Mouse (Mus musculus): ENCODE results near the gene Clybl. TPM values are rescaled to one million over a fixed set of nuclear protein-coding genes. Genes with fewer than 3 reads are reported as not detected.
A peak's percentile ranks its signal among the peaks of the same experiment; 100 is the strongest.

The Clybl gene
- polyA plus RNA-seq, 1 experiment from 2014 or later = 18.9 TPM

- DNase-seq (ENCODE audit: low spot score) (no peak), ATAC-seq (no peak)
- Histone ChIP-seq H3K27ac (ENCODE audit: low read depth, low read length) (no peak overlapping the region), H3K9me3 (replicated peaks; ENCODE audit: control insufficient read depth, low read length) (no peaks in the 10 kb centered on the region), H3K9ac (ENCODE audit: low read length) (no peak overlapping the region), H3K4me1 (ENCODE audit: control insufficient read depth, insufficient read depth, low read length) (peaks cover 11% of the 10 kb centered on the region), H3K27me3 (replicated peaks; ENCODE audit: control insufficient read depth, insufficient read depth, low read length) (no peaks in the 10 kb centered on the region; the same call in 1 of the 2 replicates), H3K4me2 (ENCODE audit: low read length) (no peak overlapping the region), H3K4me3 (ENCODE audit: low read depth, low read length) (no peak overlapping the region), H3K36me3 (ENCODE audit: control insufficient read depth, insufficient read depth, low read length) (no peaks in the 10 kb centered on the region)
- WGBS = 87% methylated on average over 13 of the region's 13 CpGs
Measured at GRCm38 (mm10) chr14:122389684-122390370, 208.3 kb downstream of the Clybl start.

GRCm38 (mm10) chr14:122390935-122391334 is 209.4 kb downstream of the Clybl start:
- 66% methylated on average over 4 of the region's 4 CpGs for WGBS
- H3K36me3 ChIP-seq (ENCODE audit: control insufficient read depth, insufficient read depth, low read length) = no peaks in the 10 kb centered on the region
- H3K9me3 ChIP-seq (replicated peaks; ENCODE audit: control insufficient read depth, low read length) = no peaks in the 10 kb centered on the region
- no peak overlapping the region for H3K27ac ChIP-seq (ENCODE audit: low read depth, low read length)
- ATAC-seq = no peak
- H3K4me3 ChIP-seq (ENCODE audit: low read depth, low read length) = no peak overlapping the region
- peaks cover 7% of the 10 kb centered on the region for H3K4me1 ChIP-seq (ENCODE audit: control insufficient read depth, insufficient read depth, low read length)
- H3K27me3 ChIP-seq (replicated peaks; ENCODE audit: control insufficient read depth, insufficient read depth, low read length) = no peaks in the 10 kb centered on the region; the same call in 1 of the 2 replicates
- H3K4me2 ChIP-seq (ENCODE audit: low read length) = no peak overlapping the region
- H3K9ac ChIP-seq (ENCODE audit: low read length) = no peak overlapping the region
- DNase-seq (ENCODE audit: low spot score) = no peak

DNA sequence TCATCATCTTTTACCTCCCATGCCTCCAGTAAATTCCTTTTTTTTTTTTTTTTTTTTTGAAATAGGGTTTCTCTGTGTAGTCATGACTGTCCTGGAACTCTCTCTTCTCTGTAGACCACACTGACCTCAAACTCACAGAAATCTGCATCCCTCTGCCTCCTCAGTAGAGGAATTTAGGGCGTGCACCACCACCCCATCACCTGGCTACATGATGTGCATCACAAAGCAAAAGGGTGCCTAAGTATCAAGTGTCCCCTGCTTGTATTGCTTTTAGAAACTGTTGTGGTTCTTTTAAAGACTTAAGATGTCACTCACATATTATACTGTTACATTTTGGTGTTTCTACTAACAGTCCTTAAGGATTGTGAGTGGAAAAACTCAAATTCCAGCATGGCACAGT is 211.6 kb downstream of the Clybl start:
- H3K4me3 ChIP-seq (ENCODE audit: low read depth, low read length) = no peak overlapping the region
- H3K36me3 ChIP-seq (ENCODE audit: control insufficient read depth, insufficient read depth, low read length) = no peaks in the 10 kb centered on the region
- DNase-seq (ENCODE audit: low spot score) (no peak), ATAC-seq (no peak)
- H3K4me1 ChIP-seq (ENCODE audit: control insufficient read depth, insufficient read depth, low read length) = peaks cover 7% of the 10 kb centered on the region
- H3K4me2 ChIP-seq (ENCODE audit: low read length) = no peak overlapping the region
- no peak overlapping the region for H3K27ac ChIP-seq (ENCODE audit: low read depth, low read length)
- no peaks in the 10 kb centered on the region for H3K9me3 ChIP-seq (replicated peaks; ENCODE audit: control insufficient read depth, low read length)
- H3K9ac ChIP-seq (ENCODE audit: low read length) = no peak overlapping the region
- 94% methylated on average over 1 of the region's 1 CpGs for WGBS
- no peaks in the 10 kb centered on the region; the same call in 1 of the 2 replicates for H3K27me3 ChIP-seq (replicated peaks; ENCODE audit: control insufficient read depth, insufficient read depth, low read length)

DNA sequence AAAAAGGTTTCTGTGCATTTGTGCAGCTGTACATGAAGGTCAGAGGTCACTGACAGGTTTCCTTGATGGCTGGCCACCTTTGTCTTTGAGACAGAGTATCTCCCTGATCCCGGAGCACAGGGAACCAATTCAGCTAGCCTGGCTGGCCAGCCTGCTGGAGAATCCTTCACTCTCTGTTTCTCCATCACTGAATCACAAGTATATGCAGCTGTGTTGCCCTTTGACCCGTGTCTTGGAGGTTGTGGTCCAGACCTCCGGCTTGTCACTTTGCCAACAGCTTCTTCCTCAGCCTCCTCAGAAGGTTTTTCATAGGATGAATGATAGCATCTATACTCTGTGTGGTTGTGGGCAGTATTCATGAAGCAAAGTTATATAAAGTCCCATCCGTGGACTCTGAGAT is 217.2 kb downstream of the Clybl start:
- no peaks in the 10 kb centered on the region for H3K36me3 ChIP-seq (ENCODE audit: control insufficient read depth, insufficient read depth, low read length)
- no peak overlapping the region for H3K27ac ChIP-seq (ENCODE audit: low read depth, low read length)
- no peak overlapping the region for H3K4me3 ChIP-seq (ENCODE audit: low read depth, low read length)
- no peak for ATAC-seq
- H3K4me1 ChIP-seq (ENCODE audit: control insufficient read depth, insufficient read depth, low read length) = peaks cover 9% of the 10 kb centered on the region; the same call in 1 of the 2 replicates
- no peak for DNase-seq (ENCODE audit: low spot score)
- no peaks in the 10 kb centered on the region for H3K9me3 ChIP-seq (replicated peaks; ENCODE audit: control insufficient read depth, low read length)
- no peak overlapping the region for H3K9ac ChIP-seq (ENCODE audit: low read length)
- WGBS = 79% methylated on average over 4 of the region's 4 CpGs
- H3K27me3 ChIP-seq (replicated peaks; ENCODE audit: control insufficient read depth, insufficient read depth, low read length) = 0 out of 2 replicates have a peak, but pooled peaks cover 4% of the 10 kb centered on the region
- no peak overlapping the region for H3K4me2 ChIP-seq (ENCODE audit: low read length)

DNA sequence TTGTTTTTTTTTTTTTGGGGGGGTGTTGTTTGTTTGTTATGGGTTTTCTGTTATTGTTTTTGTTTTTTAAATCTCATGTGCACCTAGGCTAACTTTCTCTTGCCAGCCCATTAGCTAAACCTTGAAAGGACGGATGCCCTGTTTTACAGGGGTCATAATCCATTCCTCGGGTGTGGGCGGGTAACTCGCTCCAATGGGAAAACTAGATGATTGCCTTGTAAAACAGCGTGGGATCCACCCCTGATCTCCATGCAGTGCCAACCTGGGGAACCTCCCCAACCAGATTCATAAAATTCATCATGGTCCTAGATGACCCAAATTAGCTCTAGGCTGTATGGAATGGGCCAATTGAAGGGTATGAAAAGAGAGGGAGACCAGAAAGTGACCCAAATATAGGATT is 218.4 kb downstream of the Clybl start:
- DNase-seq (ENCODE audit: low spot score) (no peak), ATAC-seq (no peak)
- Histone ChIP-seq H3K4me2 (ENCODE audit: low read length) (no peak overlapping the region), H3K9ac (ENCODE audit: low read length) (no peak overlapping the region), H3K27ac (ENCODE audit: low read depth, low read length) (no peak overlapping the region), H3K4me1 (ENCODE audit: control insufficient read depth, insufficient read depth, low read length) (peaks cover 9% of the 10 kb centered on the region; the same call in 1 of the 2 replicates), H3K9me3 (replicated peaks; ENCODE audit: control insufficient read depth, low read length) (no peaks in the 10 kb centered on the region), H3K27me3 (replicated peaks; ENCODE audit: control insufficient read depth, insufficient read depth, low read length) (0 out of 2 replicates have a peak, but pooled peaks cover 6% of the 10 kb centered on the region), H3K36me3 (ENCODE audit: control insufficient read depth, insufficient read depth, low read length) (no peaks in the 10 kb centered on the region), H3K4me3 (ENCODE audit: low read depth, low read length) (no peak overlapping the region)
- WGBS = 88% methylated on average over 5 of the region's 5 CpGs

DNA sequence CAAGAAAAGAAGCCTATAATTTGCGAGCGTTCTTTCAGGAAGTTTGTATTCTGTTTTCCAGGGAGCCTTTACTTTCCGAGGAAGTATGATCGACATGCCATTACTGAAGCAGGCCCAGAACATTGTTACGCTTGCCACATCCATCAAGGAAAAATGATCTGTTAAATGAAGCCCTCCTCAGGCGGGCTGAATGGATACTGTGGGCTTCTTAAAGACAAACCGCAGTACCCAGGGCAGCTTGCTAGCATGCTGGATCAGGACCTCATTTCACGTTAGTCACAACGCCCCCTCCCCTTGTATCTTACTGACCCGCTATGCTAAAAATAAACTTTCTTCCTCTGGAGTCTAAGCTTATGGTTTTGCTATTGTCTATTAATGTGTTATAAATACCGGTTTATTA is 220.4 kb downstream of the Clybl start:
- H3K9ac ChIP-seq (ENCODE audit: low read length) = no peak overlapping the region
- WGBS = 47% methylated on average over 11 of the region's 11 CpGs
- H3K27ac ChIP-seq (ENCODE audit: low read depth, low read length) = no peak overlapping the region
- 0 out of 2 replicates have a peak, but pooled peaks cover 6% of the 10 kb centered on the region for H3K27me3 ChIP-seq (replicated peaks; ENCODE audit: control insufficient read depth, insufficient read depth, low read length)
- no peak for DNase-seq (ENCODE audit: low spot score)
- H3K4me3 ChIP-seq (ENCODE audit: low read depth, low read length) = no peak overlapping the region
- no peaks in the 10 kb centered on the region for H3K36me3 ChIP-seq (ENCODE audit: control insufficient read depth, insufficient read depth, low read length)
- H3K4me2 ChIP-seq (ENCODE audit: low read length) = no peak overlapping the region
- ATAC-seq = no peak
- peaks cover 14% of the 10 kb centered on the region; the same call in 1 of the 2 replicates for H3K4me1 ChIP-seq (ENCODE audit: control insufficient read depth, insufficient read depth, low read length)
- no peaks in the 10 kb centered on the region for H3K9me3 ChIP-seq (replicated peaks; ENCODE audit: control insufficient read depth, low read length)

DNA sequence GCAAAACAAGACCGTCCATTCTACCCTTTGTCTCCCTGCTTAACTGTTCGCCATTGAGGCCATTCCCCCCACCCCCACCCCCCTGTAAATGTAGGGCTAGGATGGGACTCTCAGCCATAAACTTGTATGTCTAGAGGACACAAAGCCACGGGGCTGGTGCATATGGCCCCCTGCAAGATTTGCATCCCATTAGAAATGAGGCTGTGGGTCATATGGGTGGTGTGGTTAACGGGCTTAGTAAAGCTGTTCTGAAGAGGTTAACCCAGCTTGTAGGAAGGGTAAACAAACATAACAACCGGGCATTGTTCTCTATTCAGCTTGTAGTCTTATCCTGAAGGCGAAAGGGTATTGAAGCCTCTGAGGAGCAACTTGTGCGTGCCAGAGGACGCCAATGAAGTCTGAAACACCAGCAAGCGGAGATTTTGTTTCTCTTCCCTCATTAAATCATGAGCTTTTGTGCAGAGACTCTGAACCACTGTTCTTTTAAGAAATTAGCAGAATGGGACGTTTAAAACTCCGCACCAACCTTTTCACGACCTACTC is 221.3 kb downstream of the Clybl start:
- no peaks in the 10 kb centered on the region for H3K36me3 ChIP-seq (ENCODE audit: control insufficient read depth, insufficient read depth, low read length)
- H3K9ac ChIP-seq (ENCODE audit: low read length) = no peak overlapping the region
- H3K4me2 ChIP-seq (ENCODE audit: low read length) = peak overlapping the region; percentile 2; the same call in 1 of the 2 replicates
- WGBS = 7% methylated on average over 12 of the region's 12 CpGs
- H3K9me3 ChIP-seq (replicated peaks; ENCODE audit: control insufficient read depth, low read length) = no peaks in the 10 kb centered on the region
- H3K27ac ChIP-seq (ENCODE audit: low read depth, low read length) = no peak overlapping the region
- DNase-seq (ENCODE audit: low spot score) (peak; percentile 54), ATAC-seq (peak; percentile 38; the same call in 1 of the 2 replicates)
- H3K27me3 ChIP-seq (replicated peaks; ENCODE audit: control insufficient read depth, insufficient read depth, low read length) = peaks cover 8% of the 10 kb centered on the region; the same call in 1 of the 2 replicates
- peaks cover 15% of the 10 kb centered on the region; the same call in 1 of the 2 replicates for H3K4me1 ChIP-seq (ENCODE audit: control insufficient read depth, insufficient read depth, low read length)
- H3K4me3 ChIP-seq (ENCODE audit: low read depth, low read length) = no peak overlapping the region

GRCm38 (mm10) chr14:122403422-122403940 is 222.0 kb downstream of the Clybl start:
- peak overlapping the region; percentile 2; the same call in 1 of the 2 replicates for H3K4me2 ChIP-seq (ENCODE audit: low read length)
- H3K9me3 ChIP-seq (replicated peaks; ENCODE audit: control insufficient read depth, low read length) = no peaks in the 10 kb centered on the region
- no peaks in the 10 kb centered on the region for H3K36me3 ChIP-seq (ENCODE audit: control insufficient read depth, insufficient read depth, low read length)
- WGBS = 37% methylated on average over 3 of the region's 3 CpGs
- no peak overlapping the region for H3K4me3 ChIP-seq (ENCODE audit: low read depth, low read length)
- DNase-seq (ENCODE audit: low spot score) = no peak
- no peak overlapping the region; the same call in 1 of the 2 replicates for H3K27ac ChIP-seq (ENCODE audit: low read depth, low read length)
- ATAC-seq = no peak
- peaks cover 15% of the 10 kb centered on the region; the same call in 1 of the 2 replicates for H3K4me1 ChIP-seq (ENCODE audit: control insufficient read depth, insufficient read depth, low read length)
- peaks cover 13% of the 10 kb centered on the region; the same call in 1 of the 2 replicates for H3K27me3 ChIP-seq (replicated peaks; ENCODE audit: control insufficient read depth, insufficient read depth, low read length)
- H3K9ac ChIP-seq (ENCODE audit: low read length) = no peak overlapping the region
